Mouse (Mus musculus) erythroblast, embryonic 14.5 days (primary cell): ENCODE data around the gene Cenpm.

Experiments used
- GATA1 ChIP-seq: IDR thresholded peaks from 2 replicates; pipeline ENCODE4 v1.6.1; 2012; ENCODE audit warnings: low read length, inconsistent platforms, mixed read lengths
- TAL1 ChIP-seq: IDR thresholded peaks from 3 replicates; pipeline ENCODE4 v1.6.1; 2012; ENCODE audit warnings: low read length, inconsistent platforms, mixed read lengths

DNA sequence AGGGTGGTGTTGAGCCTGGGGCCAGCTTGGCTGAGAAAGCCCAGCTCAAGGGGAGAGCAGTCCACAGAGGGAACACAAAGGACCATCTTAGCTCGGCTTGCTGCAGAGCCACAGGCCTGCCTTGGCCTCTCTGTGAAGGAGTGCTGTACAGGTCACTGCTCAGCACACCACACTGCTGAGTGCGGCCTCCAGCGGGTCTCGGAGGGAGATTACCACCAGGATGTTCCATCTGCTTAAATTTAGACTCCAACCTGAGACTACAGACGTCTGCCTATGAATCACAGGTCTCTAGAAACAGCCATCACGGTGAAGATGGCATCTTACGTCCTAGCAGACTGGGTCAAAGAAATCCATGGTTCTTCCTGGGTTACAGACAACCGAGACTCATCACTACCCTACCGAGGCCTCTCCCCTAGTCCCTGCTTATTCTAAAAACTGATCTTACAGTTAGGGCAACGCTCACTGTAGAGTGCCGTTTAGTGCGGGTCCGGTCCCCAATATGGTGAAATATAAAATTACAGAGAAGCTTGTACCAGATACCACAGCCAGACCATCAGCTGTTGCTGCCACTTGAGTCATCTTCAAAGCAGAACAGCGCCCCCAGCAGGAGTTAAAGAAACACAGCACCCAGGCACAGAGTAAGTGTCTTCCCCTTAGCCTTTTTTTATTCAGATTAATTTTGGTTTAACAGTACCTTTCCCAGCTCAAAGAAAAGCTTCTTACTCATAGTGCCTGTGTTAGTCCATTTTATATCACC lies 23.3 kb downstream of the Cenpm start:
- TF ChIP-seq GATA1 (no peak), TAL1 (no peak)
